Mouse (Mus musculus) limb, embryonic 11.5 days (tissue): Measurements from ENCODE around the gene Prkag1. TPM values are rescaled to one million over a fixed set of nuclear protein-coding genes. Genes with fewer than 3 reads are reported as not detected.

Source experiments
- ATAC-seq: fragments of 200-750 bp; cut with Nextera tagmentation; 2 replicates; pipeline ENCODE4 v1.8.0; 2017; ENCODE audit warnings: low read depth; ENCODE audit not compliant: insufficient number of reproducible peaks, low FRiP score, low TSS enrichment
- DNase-seq: peaks from one replicate; pipeline ENCODE4 v3.0.0-alpha.2; 2015; ENCODE audit warnings: low spot score
- H3K27ac ChIP-seq: fragments of 300-500 bp; sonication (generic); replicated peaks from 2 replicates; pipeline ENCODE4 v1.5.1; 2014; ENCODE audit warnings: low read depth, mild to moderate bottlenecking, low read length
- H3K27me3 ChIP-seq: fragments of 300-500 bp; sonication (generic); 2 replicates; pipeline ENCODE4 v1.6.1; 2014; ENCODE audit warnings: mild to moderate bottlenecking, low read length, mixed read lengths; ENCODE audit not compliant: control insufficient read depth, insufficient read depth
- H3K36me3 ChIP-seq: fragments of 300-500 bp; sonication (generic); 2 replicates; pipeline ENCODE4 v1.6.1; 2014; ENCODE audit warnings: mild to moderate bottlenecking, low read length, moderate library complexity, mixed read lengths; ENCODE audit not compliant: control insufficient read depth, insufficient read depth
- H3K4me1 ChIP-seq: fragments of 300-500 bp; sonication (generic); 2 replicates; pipeline ENCODE4 v1.6.1; 2014; ENCODE audit warnings: low read length, mixed read lengths; ENCODE audit not compliant: control insufficient read depth, insufficient read depth
- H3K4me2 ChIP-seq: fragments of 300-500 bp; sonication (generic); 2 replicates; pipeline ENCODE4 v1.6.1; 2014; ENCODE audit warnings: low read depth, mild to moderate bottlenecking, moderate library complexity; ENCODE audit not compliant: severe bottlenecking
- H3K4me3 ChIP-seq: fragments of 300-500 bp; sonication (generic); 2 replicates; pipeline ENCODE4 v1.5.1; 2014; ENCODE audit warnings: low read depth, low read length
- H3K9ac ChIP-seq: fragments of 300-500 bp; sonication (generic); 2 replicates; pipeline ENCODE4 v1.6.1; 2014; ENCODE audit warnings: mild to moderate bottlenecking, low read length
- H3K9me3 ChIP-seq: fragments of 300-500 bp; sonication (generic); 2 replicates; pipeline ENCODE4 v1.6.1; 2016; ENCODE audit warnings: low read length; ENCODE audit not compliant: control insufficient read depth
- WGBS: fragments of 180-500 bp; shearing (Covaris S2); extraction: QIAGEN DNeasy Blood & Tissue Kit; methylation state at CpG from one replicate; pipeline ENCODE4 v1.1.7; 2014; 5-methylcytosine and 5-hydroxymethylcytosine counted together
- polyA plus RNA-seq: library from polyadenylated mRNA; unstranded; fragments of >200 nt; fragmentation: Nextera tagmentation; extraction: Ambion mirVana; gene quantifications from 2 replicates; pipeline ENCODE4 v1.2.1, GENCODE M21; 2014

Gene Prkag1
- polyA plus RNA-seq, 1 experiment from 2014 or later: 84.6 TPM

DNA sequence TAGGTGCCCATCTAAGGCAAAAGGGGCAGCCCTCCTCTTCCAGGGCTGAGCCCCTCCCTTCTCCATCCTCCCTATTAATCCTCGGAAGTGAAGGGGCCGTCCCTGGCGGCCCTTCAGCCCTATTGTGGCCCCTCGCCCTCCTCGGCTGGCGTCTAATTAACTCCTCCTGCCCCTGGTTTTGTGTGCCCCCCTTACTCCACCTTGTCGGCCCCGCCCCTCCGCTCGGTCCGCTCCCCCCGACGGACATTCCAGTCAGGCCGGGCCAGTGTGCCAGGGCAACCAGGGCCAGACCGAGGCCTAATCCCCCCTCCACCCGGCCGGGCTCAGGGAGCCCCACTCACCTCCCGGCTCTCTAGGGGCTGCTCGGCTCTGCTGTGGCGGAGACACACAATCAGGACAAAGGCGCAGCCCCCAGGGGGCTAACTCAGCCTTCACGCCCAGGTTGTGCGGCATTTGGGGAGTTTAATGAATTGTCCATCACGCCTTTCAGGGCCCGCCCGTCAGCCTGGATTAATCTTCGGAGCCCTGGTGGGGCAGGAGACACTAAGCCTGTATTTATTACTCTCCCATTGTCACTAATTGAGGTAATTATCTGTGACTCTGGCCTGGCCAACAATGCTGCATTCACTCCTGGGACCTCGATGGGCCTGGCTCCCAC is 33.4 kb downstream of the Prkag1 start:
- DNase-seq (no peak), ATAC-seq (no peak)
- Histone ChIP-seq H3K36me3 (no peaks in the 10 kb centered on the region), H3K9ac (no peak overlapping the region), H3K27ac (no peak overlapping the region), H3K4me3 (no peak overlapping the region), H3K4me2 (no peak overlapping the region), H3K9me3 (no peaks in the 10 kb centered on the region), H3K27me3 (peaks cover 95% of the 10 kb centered on the region), H3K4me1 (peaks cover 7% of the 10 kb centered on the region)
- 1% methylated on average over 28 of the region's 28 CpGs for WGBS

DNA sequence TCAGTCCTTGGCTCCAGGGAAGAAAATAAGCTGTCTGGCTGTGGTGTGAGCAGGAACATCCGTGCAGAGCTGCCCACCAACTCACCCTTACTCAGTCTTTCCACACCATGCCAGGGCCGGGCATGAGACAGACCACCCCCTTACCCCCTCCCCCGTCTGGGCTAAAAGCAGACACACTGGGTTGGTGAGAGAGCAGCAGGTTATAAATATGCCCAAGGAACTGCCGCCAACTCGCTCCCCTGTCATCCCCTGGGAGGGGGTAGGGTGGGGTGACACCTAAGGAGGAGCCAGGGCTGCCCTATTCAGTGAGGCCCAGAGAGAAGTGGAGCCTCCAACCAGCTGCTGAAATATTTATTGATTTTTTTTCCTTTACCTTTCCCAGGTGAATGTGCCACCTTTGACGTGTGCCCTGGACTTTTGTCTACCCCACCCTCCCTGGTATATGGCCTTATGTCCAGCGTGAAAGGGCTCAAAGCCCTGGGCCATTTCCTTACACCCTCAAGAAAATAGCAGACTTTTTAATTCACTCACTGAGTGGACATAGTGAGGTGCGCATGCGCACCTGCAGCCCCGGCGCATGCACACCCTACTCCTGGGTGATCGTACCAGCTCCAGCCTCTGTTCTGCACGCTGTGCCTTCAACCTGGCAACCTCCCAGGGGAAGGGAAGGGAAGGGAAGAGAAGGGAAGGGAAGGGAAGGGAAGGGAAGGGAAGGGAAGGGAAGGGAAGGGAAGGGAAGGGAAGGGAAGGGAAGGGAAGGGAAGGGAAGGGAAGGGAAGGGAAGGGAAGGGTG is 34.3 kb downstream of the Prkag1 start:
- no peak overlapping the region; the same call in 1 of the 2 replicates for H3K4me2 ChIP-seq
- H3K27ac ChIP-seq: no peak overlapping the region
- 7% methylated on average over 13 of the region's 13 CpGs for WGBS
- peaks cover 95% of the 10 kb centered on the region for H3K27me3 ChIP-seq
- no peaks in the 10 kb centered on the region for H3K9me3 ChIP-seq
- peaks cover 7% of the 10 kb centered on the region for H3K4me1 ChIP-seq
- H3K9ac ChIP-seq: no peak overlapping the region
- no peak overlapping the region for H3K4me3 ChIP-seq
- ATAC-seq (no peak), DNase-seq (no peak)
- no peaks in the 10 kb centered on the region for H3K36me3 ChIP-seq

- Histone ChIP-seq H3K9me3 (no peaks in the 10 kb centered on the region), H3K9ac (no peak overlapping the region), H3K4me3 (no peak overlapping the region), H3K4me2 (no peak overlapping the region), H3K4me1 (peaks cover 15% of the 10 kb centered on the region), H3K27me3 (peaks cover 97% of the 10 kb centered on the region), H3K27ac (no peak overlapping the region), H3K36me3 (no peaks in the 10 kb centered on the region)
- 4% methylated on average over 13 of the region's 13 CpGs for WGBS
- no peak for DNase-seq
- no peak for ATAC-seq
Observed at GRCm38 (mm10) chr15:98793141-98793698, 38.1 kb downstream of the Prkag1 start.

GRCm38 (mm10) chr15:98792233-98793020 is 38.9 kb downstream of the Prkag1 start:
- Histone ChIP-seq H3K27ac (no peak overlapping the region), H3K9ac (no peak overlapping the region), H3K4me1 (peaks cover 12% of the 10 kb centered on the region; the same call in 1 of the 2 replicates), H3K36me3 (no peaks in the 10 kb centered on the region), H3K4me2 (peak overlapping the region; percentile 5; the same call in 1 of the 2 replicates), H3K9me3 (no peaks in the 10 kb centered on the region), H3K27me3 (peaks cover 95% of the 10 kb centered on the region), H3K4me3 (peak overlapping the region; percentile 0; the same call in 1 of the 2 replicates)
- DNase-seq (no peak), ATAC-seq (no peak)
- 2% methylated on average over 74 of the region's 75 CpGs for WGBS

DNA sequence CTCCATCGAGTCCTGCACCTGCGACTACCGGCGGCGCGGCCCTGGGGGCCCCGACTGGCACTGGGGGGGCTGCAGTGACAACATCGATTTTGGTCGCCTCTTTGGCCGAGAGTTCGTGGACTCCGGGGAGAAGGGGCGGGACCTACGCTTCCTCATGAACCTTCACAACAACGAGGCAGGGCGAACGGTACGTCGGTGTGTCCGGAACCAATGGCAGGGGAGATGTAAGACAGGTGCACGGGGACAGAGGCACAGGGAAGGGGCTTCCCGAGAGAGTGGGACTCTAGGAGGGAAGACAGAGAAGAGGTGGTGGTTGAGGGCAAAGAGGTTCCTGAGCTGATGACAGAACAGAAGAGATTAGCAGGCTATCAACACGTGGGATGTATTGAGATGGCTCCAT is 39.5 kb downstream of the Prkag1 start:
- DNase-seq: no peak
- Histone ChIP-seq H3K9ac (no peak overlapping the region), H3K36me3 (no peaks in the 10 kb centered on the region), H3K27ac (no peak overlapping the region), H3K9me3 (no peaks in the 10 kb centered on the region), H3K4me2 (no peak overlapping the region), H3K27me3 (peaks cover 93% of the 10 kb centered on the region), H3K4me3 (no peak overlapping the region), H3K4me1 (peaks cover 12% of the 10 kb centered on the region; the same call in 1 of the 2 replicates)
- WGBS: 1% methylated on average over 23 of the region's 23 CpGs
- ATAC-seq: no peak

DNA sequence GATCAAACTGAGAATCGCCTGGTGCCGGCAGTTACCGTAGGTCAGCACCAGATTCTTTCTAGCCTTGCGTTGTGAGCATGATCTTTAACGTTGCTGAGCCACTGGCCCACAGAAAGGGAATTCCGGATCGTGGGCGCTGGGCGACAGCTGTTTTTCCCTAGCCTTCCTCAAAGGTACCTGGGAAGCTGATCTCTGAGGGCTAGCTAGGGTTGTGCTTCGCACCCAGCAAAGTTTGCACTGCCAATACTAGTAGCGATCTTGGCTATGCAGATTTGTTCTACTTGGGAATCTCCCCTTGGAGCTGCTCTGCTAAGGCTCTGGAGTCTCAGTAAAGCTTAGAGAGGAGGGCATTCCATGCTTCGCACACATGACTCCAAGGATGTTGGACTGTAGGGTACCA is 40.1 kb downstream of the Prkag1 start:
- no peak for DNase-seq
- H3K9me3 ChIP-seq: no peaks in the 10 kb centered on the region
- ATAC-seq: no peak
- under 1% methylated on average over 12 of the region's 12 CpGs for WGBS
- peaks cover 12% of the 10 kb centered on the region; the same call in 1 of the 2 replicates for H3K4me1 ChIP-seq
- no peaks in the 10 kb centered on the region for H3K36me3 ChIP-seq
- H3K27me3 ChIP-seq: peaks cover 90% of the 10 kb centered on the region
- H3K4me3 ChIP-seq: no peak overlapping the region
- H3K4me2 ChIP-seq: no peak overlapping the region; the same call in 1 of the 2 replicates
- no peak overlapping the region for H3K27ac ChIP-seq
- peak overlapping the region; percentile 22; the same call in 1 of the 2 replicates for H3K9ac ChIP-seq

GRCm38 (mm10) chr15:98790761-98791160 is 40.6 kb downstream of the Prkag1 start:
- Histone ChIP-seq H3K36me3 (no peaks in the 10 kb centered on the region; the same call in 1 of the 2 replicates), H3K4me1 (peaks cover 12% of the 10 kb centered on the region; the same call in 1 of the 2 replicates), H3K9me3 (no peaks in the 10 kb centered on the region), H3K27me3 (peaks cover 86% of the 10 kb centered on the region), H3K27ac (no peak overlapping the region), H3K9ac (no peak overlapping the region), H3K4me2 (no peak overlapping the region; the same call in 1 of the 2 replicates), H3K4me3 (no peak overlapping the region)
- ATAC-seq: no peak
- WGBS: under 1% methylated on average over 23 of the region's 23 CpGs
- DNase-seq: no peak
